Mouse (Mus musculus) c-Kit-negative CD71-positive TER-119-positive erythroid progenitor cells, embryonic 14.5 days (primary cell): ENCODE measurements around the gene Rdh13.
"Not testable (repeated sequence)": the region's sequence is repeated elsewhere in the genome, so short reads cannot be mapped to it uniquely, and the experiment has no call there.

Experiments
- DNase-seq: peaks from one replicate; pipeline ENCODE4 v3.0.0-alpha.2; 2013; ENCODE audit warnings: low read depth, low spot score

The Rdh13 gene

DNA sequence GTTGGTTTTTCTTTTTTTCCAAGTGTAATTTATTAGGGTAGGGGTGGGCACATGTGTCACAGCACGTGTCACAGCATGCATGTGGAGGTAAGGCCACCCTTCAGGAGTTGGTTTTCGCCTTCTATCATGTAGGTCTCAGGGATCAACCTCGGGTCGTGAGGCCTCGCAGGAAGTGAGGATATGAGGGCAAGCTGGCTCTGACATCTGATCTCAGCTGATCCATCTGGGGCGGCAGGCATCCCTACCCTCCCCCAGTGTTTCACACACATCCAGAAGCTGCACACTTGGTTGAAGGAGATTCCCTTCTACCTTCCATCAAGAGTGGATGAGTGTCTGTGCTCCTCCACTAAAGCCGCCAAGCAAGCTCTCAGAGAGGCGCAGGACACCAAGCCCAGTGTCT lies 13.4 kb downstream of the Rdh13 start:
- DNase-seq = no peak

DNA sequence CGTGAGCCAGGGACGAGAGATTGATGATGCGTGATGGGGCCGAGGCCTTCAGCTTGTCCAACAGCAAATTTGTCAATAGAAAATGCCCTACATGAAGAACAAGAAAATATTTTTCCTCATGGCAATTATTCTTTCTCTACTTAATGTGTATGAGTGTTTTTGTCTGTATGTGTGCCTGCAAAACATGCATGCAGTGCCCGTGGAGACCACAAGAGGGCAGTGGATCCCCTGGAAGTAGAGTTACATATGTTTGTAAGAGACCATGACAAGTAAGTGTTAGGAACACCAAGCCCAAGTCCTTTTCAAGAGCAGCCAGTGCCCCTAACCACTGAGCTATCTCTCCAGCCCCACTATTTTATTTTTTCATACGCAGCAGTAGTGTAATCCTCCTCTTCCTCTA lies 13.9 kb downstream of the Rdh13 start:
- peak; percentile 42 for DNase-seq

DNA sequence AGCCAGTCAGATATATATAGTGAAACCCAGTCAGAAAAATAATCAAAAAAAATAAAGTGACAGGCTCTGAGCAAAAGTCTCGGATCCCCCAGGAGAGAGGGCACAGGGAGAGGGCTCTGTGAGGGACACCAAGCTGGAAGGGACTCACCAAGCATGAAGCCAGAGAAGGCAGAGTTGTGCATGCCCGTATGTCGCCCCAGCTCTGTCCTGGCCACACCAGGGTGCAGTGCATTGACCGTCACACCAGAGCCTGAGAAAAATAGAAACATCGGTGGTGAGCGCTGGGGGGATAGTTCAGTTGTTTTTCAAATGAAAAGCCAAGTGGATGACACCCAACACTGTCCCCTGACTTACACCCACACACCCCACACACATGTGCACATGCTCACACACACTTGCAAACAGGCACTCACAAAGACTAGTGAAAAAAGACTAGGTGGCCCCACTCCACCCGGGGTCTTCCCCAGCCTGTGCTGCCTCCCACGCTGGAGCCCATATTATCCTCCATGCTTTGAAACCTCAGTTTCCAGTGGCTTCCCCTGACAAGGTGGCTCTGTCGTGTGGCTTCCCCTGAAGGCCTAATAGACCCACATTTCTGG lies 15.1 kb downstream of the Rdh13 start:
- DNase-seq = no peak

DNA sequence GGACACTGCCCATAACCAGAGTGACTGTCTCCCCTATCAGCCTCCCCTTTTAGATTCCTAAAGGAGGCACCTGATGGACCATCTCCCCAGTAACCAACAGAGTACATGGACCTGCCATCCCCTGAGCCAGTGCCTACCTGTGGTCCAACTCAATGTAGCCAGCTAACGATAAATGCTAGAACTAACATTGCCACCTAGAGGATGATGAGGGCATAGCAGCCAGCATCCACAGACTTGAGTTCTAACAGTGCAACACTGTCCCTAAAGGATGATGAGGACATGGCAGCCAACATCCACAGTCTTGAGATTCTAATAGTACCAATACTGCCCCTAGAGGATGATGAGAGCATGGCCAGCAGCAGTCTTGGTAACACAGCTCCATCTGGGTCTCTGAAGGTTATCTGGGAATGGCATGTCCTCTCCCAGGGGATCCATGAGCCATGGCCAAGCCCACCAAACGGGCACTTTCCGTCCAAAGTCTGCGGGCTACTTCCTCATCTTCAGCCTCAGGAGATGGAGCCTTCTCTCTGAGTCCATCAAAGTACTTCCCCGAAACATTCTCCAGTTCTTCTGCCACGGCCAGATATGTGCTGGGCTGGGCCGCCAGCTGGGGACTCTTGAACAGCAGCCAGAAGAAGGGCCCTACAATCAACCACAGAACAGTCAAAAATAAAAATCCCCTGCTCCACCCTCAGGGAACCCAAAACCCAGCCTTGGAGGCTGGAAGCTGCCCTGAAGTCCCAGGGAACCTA lies 18.1 kb downstream of the Rdh13 start:
- DNase-seq = peak; percentile 81

DNA sequence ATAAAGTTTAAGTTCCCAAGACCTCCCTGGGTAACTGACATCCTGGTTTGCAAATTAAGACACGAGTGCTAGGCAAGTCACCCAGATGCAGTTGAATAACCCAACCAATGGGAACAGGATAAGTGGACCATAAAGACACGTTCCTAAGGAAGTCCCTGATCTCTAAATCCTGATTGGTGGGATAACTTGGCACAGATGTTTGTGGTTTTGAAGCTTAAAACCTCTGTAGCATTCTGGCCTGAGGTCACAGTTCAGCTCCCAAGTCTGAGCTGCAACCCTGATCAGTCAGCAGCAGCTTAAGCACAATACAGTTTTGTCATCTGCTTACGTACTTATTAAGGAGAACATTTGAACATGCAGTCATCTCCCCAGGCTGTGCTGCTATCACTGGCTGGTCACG lies 25.2 kb downstream of the Rdh13 start:
- no peak for DNase-seq

DNA sequence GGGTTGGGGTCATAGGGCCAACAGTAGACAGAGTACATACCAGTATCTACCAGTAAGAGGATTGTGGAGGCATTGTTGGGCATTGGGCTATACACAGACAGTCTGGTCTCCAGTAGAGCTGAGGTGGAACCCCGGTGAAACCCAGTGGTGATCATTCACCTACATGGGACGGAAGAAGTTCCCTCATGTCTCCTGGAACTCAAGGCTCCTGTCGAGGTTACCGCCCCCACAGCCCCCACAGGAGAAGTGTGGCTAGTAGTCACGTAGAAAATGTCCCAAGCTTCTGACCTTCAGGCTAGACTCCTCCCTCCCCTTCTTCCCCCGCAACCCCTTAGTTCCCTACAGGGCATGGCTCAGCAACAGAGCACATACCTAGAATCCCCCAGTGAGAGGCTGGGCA lies 25.8 kb downstream of the Rdh13 start:
- DNase-seq = no peak

DNA sequence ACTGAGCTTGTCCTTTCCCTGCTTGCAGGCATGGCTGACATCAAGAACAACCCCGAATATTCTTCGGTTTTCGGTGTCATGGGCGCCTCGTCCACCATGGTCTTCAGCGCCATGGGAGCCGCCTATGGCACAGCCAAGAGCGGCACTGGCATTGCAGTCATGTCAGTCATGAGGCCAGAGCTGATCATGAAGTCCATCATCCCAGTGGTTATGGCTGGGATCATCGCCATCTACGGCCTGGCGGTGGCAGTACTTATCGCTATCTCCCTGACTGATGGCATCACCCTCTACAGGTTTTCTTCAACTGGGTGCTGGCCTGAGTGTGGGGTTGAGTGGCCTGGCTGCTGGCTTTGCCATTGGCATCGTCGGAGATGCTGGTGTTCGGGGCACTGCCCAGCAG lies 33.0 kb downstream of the Rdh13 start:
- not testable (repeated sequence) for DNase-seq

DNA sequence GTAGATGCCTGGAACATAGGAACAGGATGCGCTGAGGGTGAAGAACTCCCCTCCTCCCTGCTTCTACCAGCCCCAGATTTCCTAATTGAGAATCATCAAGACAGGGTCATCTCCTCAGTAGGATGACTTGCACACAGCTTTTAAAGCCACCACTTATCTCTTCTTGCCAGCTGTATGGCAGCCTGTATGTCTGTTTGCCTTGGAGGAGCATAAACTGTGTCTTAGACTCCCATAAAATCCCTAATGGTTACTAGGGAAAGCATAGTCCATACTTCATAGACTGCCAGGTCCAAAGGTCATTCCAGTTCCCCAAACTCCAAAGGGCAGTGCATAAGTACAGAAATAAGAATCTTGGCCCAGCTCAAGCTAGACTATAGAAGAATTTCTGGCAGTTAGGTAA lies 47.7 kb downstream of the Rdh13 start, which contains the start of gene Gp6:
TSS of gene Gp6 (minus strand) at position 15 of the 400 bp plus-strand sequence.
- no peak for DNase-seq
